ENCODE assay signal across 26 mouse cellular contexts in the genomic region with DNA sequence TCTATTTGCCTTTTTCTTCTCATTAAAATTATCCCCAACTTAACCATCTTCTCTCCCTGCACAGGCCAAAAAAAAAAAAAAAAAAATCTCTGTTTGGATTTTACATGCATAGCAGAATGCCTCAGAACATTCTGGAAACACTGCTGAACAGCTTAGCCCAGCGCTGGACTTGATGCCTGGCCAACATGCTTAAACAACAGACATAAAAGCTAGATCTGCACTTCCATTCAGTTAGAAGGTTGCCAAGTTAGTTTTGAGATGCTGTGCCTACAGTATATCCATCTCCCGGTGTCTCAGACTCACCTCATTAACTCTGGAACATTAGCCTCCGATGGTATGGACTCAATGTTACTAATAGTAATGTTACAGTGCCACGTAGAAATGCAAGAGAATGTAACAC.
DNase-seq lines count a peak whose midpoint lies in the region; ATAC-seq and TF ChIP-seq lines count a peak whose summit lies in the region.
"Had no signal": no experiment of that assay in that cellular context is flagged by ENCODE, and none has a peak within 500 bp of the region (broad histone marks: within the 10 kb centered on the region; RNA-seq: fewer than 3 reads in every experiment).

No protein-coding gene starts in this region.

- no peaks in the 10 kb centered on the region for H3K36me3 ChIP-seq in lung, embryonic 15.5 days
- H3K36me3 ChIP-seq: hindbrain, embryonic 12.5 days; intestine, embryonic 15.5 days; liver, embryonic 12.5 days had no signal

- TF ChIP-seq POLR2A in lung, adult 2 months (IDR thresholded peaks at IDR 0.05; ENCODE audit: borderline replicate concordance, extremely low read depth, low read depth, low read length), result no peak

- 41% methylated on average over 4 of the region's 4 CpGs for WGBS in lung, embryonic 15.5 days
- WGBS in lung, adult 2 months, result 50% methylated on average over 4 of the region's 4 CpGs

- TF ChIP-seq CTCF in lung, adult 2 months (IDR thresholded peaks at IDR 0.05; ENCODE audit: insufficient read depth, low read length), result no peak

- no peaks in the 10 kb centered on the region for H3K9me3 ChIP-seq in lung, embryonic 15.5 days
- H3K9me3 ChIP-seq: hindbrain, embryonic 12.5 days; intestine, embryonic 15.5 days; liver, embryonic 12.5 days had no signal

- H3K27me3 ChIP-seq in lung, embryonic 15.5 days, result no peaks in the 10 kb centered on the region
- H3K27me3 ChIP-seq: hindbrain, embryonic 12.5 days; intestine, embryonic 15.5 days; liver, embryonic 12.5 days had no signal

- 0 out of 2 replicates have a peak, but pooled peaks cover 4% of the 10 kb centered on the region for H3K4me1 ChIP-seq in lung, embryonic 15.5 days
- no peaks in the 10 kb centered on the region for H3K4me1 ChIP-seq in lung, adult 2 months (ENCODE audit: control insufficient read depth, insufficient read depth, low read length)
- H3K4me1 ChIP-seq: hindbrain, embryonic 12.5 days; intestine, embryonic 15.5 days; liver, embryonic 12.5 days had no signal

- peak; percentile 77; the same call in 1 of the 2 replicates for ATAC-seq in lung, embryonic 15.5 days (ENCODE audit: borderline replicate concordance, extremely low read depth, low FRiP score, low TSS enrichment)
- ATAC-seq: CD4-positive, CD25-positive, alpha-beta regulatory T cell, adult 4 months; forebrain, embryonic 14.5 days; hindbrain, postnatal 0 days; intestine, embryonic 15.5 days; liver, embryonic 12.5 days; liver, postnatal 0 days; midbrain, embryonic 16.5 days had no signal

- H3K27ac ChIP-seq in lung, embryonic 15.5 days, result peak overlapping the region; percentile 19; the same call in 1 of the 2 replicates
- H3K27ac ChIP-seq: gastrocnemius, adult 2 months; hindbrain, embryonic 12.5 days; hindbrain, postnatal 0 days; intestine, embryonic 15.5 days; liver, embryonic 12.5 days had no signal

- no peak overlapping the region for H3K4me3 ChIP-seq in lung, embryonic 15.5 days
- H3K4me3 ChIP-seq in lung, adult 2 months (replicated peaks; ENCODE audit: extremely low read depth, low read depth, low read length), result no peak overlapping the region
- H3K4me3 ChIP-seq: gastrocnemius, adult 2 months; hindbrain, embryonic 12.5 days; intestine, embryonic 15.5 days; liver, embryonic 12.5 days had no signal

- peak; percentile 7 for DNase-seq in layer of hippocampus, adult 11-12 months (ENCODE audit: low spot score)
- DNase-seq in layer of hippocampus, postnatal 10 days (ENCODE audit: low spot score in 2 of 2), result no peak
- no peak for DNase-seq in lung, adult 2 months
- peak; percentile 29 for DNase-seq in right cerebral cortex, postnatal 4 days
- DNase-seq in right cerebral cortex, postnatal 36 days (ENCODE audit: low spot score in 2 of 2), result no peak
- no peak for DNase-seq in thymus, postnatal 0 days (ENCODE audit: low spot score)
- DNase-seq: adrenal gland, postnatal 14 days; cerebellum, adult 2 months; cerebellum, postnatal 14 days; gastrocnemius, adult 2 months; gastrocnemius, postnatal 36 days; heart, adult 18-20 months; heart, postnatal 36 days; kidney, adult 8-10 months; kidney, postnatal 10 days; liver, postnatal 0 days had no signal

- H3K9ac ChIP-seq in lung, embryonic 15.5 days, result no peak overlapping the region
- H3K9ac ChIP-seq: hindbrain, embryonic 12.5 days; intestine, embryonic 15.5 days; liver, embryonic 12.5 days; liver, postnatal 0 days had no signal

- H3K4me2 ChIP-seq in lung, embryonic 15.5 days, result no peak overlapping the region
- H3K4me2 ChIP-seq: heart, embryonic 11.5 days; hindbrain, embryonic 12.5 days; intestine, embryonic 15.5 days; liver, embryonic 12.5 days; midbrain, embryonic 11.5 days had no signal

Comparison
In these comparisons a context has a peak if more than half of its experiments do, and no peak if none do; other contexts are left out.
1. DNase-seq: peak in layer of hippocampus, adult 11-12 months (single experiment) and right cerebral cortex, postnatal 4 days (single experiment); none in layer of hippocampus, postnatal 10 days (0 of 2), lung, adult 2 months (single experiment), right cerebral cortex, postnatal 36 days (0 of 2) and thymus, postnatal 0 days (single experiment).